Mouse (Mus musculus) megakaryocyte, embryonic 14.5 days (primary cell): ENCODE measurements around the gene En2.

Source experiments
- FLI1 ChIP-seq: IDR thresholded peaks from 2 replicates; pipeline ENCODE4 v1.6.1; 2012; ENCODE audit warnings: low read length, inconsistent platforms, mixed read lengths
- GATA1 ChIP-seq: IDR thresholded peaks from 3 replicates; pipeline ENCODE4 v1.6.1; 2012; ENCODE audit warnings: mixed read lengths, low read length, inconsistent platforms, borderline replicate concordance

DNA sequence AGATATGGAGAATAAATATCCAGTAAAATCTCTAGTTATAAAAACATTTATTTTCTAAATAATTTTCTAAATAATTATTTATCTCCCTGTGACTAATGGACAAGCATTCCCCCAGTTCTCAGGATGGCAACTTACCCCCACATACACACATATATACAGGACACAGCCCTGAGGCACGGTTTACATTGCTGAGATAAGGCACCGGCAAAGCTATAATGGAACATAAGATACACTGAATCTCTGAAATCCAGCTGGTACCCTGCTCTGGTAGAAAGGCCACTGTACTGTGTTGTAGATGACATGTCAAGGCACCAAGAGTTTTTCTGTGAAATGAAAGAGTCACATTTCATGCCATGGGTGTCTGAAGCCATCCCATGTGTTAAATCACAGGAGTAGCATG is 39.2 kb downstream of the En2 start:
- TF ChIP-seq GATA1 (no peak), FLI1 (no peak)
